Mouse (Mus musculus) cerebellum, postnatal 4 days (tissue): ENCODE measurements at regions not wholly inside any gene's neighbourhood (a gene's known extent, or its start where the extent isn't known, plus 50 kb on each side); places are given as distances from the start of the nearest gene placed in this dataset.

Experiments
- DNase-seq, 2 experiments: peaks; one replicate each; pipeline ENCODE4 v3.0.0; 2022; ENCODE audit warnings: low spot score in 2 of 2, mixed read lengths in 1 of 2

- DNase-seq, result no peak
Observed at GRCm38 (mm10) chr15:74461935-74462334, 174.2 kb downstream of the Mroh4 start.

- no peak for DNase-seq
Observed at GRCm38 (mm10) chr15:74459345-74459975, 176.7 kb downstream of the Mroh4 start.

DNA sequence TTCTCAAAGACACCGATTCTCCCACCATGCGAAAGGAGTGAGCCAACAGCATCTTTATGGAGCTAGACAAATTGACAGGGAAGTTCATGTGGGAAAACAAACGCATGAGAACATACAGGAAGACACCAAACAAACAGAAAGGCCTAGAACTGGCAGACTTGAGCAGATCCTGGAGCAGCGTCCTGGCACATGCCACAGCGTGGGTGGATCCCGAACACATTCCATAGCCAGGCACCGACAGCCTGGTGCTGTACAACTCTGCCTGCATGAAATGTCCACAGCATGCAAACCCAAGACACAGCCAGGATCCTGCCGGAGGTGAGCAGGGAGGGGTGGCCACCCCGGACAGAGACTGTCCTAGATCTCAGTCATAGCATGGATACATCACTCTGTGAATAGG, 177.2 kb downstream of the Mroh4 start:
- no peak for DNase-seq

DNA sequence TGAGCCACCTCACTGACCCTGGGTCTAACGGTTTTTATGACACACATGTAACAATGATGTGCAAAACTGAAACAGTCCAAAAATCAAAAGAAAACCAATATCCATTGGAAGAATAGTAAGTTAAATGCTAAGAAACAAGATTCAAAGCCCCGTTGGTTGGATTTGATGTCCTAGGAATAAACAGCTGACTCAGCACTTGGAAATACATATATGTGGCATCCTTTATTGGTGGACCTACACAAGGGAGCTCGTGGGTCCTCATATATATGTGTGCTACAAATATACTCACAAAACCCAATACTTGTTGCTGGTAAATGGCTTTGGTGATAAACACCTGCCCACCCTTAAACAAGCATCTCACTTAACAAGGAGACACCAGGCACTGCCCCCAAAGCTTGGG, 178.2 kb downstream of the Mroh4 start:
- no peak for DNase-seq

DNA sequence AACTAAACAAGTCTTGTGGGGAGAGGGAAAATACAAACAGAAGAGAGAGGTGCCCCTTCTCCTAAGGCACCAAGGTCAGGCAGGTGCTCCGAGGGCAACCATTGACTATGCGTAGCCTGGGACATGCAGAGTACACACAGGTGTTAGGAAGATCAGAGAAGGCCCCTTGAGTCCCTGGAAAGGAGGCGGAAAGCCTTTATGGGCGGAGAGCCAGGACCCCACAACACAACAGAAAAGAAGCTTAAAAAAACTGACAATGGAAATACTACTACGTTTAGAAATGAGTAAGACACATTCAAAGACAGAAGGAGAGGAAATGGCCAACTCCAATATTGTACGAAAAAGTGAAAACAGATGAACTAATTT, 179.5 kb downstream of the Mroh4 start:
- no peak for DNase-seq

DNA sequence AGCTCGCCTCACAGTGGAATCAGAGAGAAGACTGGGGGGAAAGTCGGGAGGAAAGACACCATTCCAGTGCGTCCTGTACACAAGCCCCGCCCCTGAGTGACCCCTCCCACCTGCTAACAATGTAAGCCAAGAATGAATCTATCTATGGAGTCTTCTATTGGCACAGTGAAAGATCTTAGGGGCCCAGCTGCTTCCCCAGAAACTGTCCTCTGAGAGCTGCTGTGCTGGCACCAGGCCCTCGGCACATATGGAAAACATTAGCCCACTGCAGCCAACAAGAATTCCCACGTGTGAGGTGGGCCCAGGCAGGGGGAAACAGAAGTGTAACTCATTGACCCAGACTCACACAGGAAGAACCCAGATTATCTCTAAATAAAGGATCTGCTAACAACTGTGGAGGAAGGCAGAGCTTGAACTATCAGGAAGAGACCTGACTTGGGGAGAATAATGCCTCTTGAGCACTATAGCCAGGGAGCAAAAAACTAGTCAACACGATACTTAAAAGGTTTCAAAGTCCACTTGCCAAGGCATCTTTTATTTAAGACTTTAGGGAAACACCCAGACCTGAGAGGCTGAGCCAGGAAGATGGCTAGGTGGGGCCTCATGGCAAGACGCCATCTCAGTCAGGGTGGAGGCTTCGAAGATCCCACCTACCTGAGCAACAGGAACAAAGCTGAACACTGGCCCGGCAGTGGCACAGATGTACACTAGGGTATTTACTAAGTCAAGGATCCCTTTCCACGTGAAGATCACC, 180.1 kb downstream of the Mroh4 start:
- DNase-seq, result peak in 1 of 2 experiments; percentile 40

DNA sequence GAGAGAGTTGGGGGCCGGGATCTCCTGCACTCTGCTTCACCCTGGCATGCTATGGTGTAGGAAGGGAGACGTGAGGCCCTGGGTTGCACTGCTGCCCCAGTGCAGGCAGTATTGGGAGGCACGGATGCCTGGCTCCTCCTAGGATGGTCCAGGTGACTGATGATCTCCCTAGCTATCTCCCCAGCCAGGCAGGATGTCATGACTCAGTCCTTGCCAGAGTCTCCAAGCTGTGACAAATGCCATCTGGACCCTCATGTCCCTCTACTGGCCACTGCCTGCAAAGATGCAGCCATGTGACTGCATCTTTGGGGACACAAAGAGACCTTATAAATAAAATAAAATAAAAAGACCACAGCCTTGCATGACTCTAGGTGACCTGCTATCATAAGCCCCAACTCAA, 181.6 kb downstream of the Mroh4 start:
- no peak for DNase-seq

- no peak for DNase-seq
Observed at GRCm38 (mm10) chr15:74453810-74454209, 182.3 kb downstream of the Mroh4 start.

GRCm38 (mm10) chr15:74452426-74452825, 183.7 kb downstream of the Mroh4 start:
- DNase-seq, result no peak

DNA sequence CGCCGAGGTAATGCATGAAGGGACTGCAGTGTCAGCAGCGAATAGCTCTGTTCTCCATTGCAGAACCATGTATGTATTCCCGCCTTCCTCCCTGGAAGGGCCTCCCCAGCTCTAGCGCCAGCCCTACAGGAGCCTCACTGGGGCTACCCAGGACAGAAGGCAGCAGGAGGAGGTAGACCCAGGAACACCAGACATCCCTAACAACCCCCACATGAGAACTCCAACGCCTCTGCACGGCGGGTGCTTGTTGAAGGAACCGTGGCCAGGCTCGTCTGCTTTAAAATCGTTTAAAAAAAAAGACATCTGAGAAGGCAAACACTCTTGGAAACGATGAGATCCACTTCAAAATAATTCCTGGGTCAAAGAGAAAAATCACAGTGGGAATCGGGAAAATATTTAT, 194.3 kb downstream of the Mroh4 start:
- DNase-seq, result no peak

GRCm38 (mm10) chr15:74426989-74427388, 209.2 kb downstream of the Mroh4 start:
- no peak for DNase-seq

- no peak for DNase-seq
Observed at GRCm38 (mm10) chr15:74423001-74423400, 213.2 kb downstream of the Mroh4 start.

- no peak for DNase-seq
Observed at GRCm38 (mm10) chr15:74420550-74420949, 215.6 kb downstream of the Mroh4 start.

DNA sequence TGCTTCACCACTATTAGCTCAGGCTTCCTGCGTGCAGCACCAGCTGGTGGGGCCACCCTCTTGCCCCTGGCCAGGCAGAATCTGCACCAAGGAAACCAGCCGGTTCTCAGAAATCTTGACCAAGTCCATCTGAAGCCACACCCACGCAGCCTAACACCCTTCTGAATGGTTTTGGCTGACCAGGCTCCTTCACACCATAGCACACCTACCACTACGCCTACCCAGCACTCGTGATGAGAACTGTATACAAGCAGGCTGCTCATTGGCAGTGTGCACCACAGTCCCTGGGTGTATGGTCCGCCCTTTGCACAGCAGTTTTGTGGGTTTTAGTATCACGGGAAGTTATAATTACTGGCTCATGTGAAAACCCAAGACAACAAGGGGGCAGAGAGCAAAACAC, 217.5 kb downstream of the Mroh4 start:
- no peak for DNase-seq

GRCm38 (mm10) chr15:74413217-74413616, 222.9 kb downstream of the Mroh4 start:
- DNase-seq, result no peak

DNA sequence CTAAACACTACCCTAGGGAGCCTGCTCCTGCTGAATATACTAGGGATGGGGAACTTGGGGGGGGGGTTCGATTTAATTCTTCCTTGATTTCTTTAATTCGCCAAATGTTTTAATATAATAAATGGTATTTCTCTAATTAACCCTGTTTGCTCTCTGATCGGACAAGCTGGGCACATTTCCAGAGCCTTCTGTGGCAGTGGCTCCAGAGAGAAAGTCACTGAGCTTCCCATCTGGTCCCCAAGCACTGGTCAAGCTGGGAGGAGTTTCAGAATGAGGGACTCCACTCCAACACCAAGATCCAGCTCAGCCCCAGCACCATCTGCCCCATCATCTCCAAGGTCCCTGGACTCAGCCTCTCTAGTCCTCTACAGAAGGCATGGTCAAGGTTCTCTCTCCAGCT, 223.9 kb downstream of the Mroh4 start:
- DNase-seq, result no peak

- no peak for DNase-seq
Observed at GRCm38 (mm10) chr15:74411097-74411496, 225.1 kb downstream of the Mroh4 start.

DNA sequence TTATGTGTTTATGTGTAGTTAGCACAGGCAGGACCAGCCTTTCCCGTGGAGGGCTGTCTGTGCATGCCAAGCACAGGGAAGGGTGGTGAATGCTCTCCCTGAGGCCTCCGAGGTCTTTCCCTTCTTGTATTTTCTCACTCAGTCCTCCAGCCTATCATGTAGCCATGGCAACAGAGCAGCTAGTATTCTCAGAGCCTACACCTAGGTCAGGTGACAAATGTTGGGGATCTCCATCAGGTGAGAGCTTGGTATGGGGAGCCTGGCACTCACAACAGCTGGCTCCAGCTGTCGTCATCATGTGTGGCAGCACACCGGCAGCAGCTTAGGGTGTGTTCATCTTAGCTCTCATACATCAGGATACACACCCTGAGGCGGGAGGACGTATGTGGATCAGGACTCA, 231.3 kb downstream of the Mroh4 start:
- DNase-seq, result no peak

DNA sequence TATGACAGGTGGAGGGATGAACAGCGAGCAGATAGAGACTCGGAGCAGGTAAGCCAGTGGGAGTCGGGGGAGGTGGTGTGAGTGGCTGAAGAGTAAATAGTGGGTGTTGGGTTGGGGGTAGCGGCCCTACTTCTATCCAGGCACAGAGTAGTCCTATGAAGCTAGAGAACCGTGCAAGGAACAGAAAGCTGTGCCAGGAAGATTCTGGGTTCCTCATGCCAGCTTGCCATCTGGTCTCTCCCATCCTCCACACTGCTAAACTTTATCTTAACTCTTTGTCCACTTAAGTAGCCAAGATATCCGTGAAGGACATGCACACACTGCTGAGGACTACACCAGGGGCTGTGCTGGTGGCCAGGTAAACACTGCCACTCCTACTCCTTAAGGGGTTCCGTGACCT, 234.9 kb downstream of the Mroh4 start:
- DNase-seq, result no peak

GRCm38 (mm10) chr15:74396029-74396428, 240.1 kb downstream of the Mroh4 start:
- no peak for DNase-seq

- no peak for DNase-seq
Observed at GRCm38 (mm10) chr15:74387533-74387932, 248.6 kb downstream of the Mroh4 start.

DNA sequence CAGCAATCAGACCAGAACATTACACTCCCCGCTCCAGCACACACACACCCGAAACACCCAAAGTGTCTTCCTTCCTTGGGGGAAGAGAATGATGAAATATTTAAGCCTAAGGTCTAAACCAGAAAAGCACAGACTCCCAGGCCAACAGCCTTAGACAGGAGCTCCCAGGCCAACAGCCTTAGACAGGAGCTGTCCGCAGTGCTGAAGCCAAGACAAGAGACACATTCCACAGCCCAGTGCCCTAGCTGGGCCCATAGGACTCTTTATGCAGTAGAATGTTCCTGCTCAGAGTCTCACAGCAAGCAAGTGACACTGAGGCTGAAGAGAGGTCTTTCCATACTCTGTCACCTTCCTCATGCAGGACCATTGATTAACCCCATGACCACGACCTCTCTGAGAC, 253.6 kb downstream of the Mroh4 start:
- DNase-seq, result no peak

DNA sequence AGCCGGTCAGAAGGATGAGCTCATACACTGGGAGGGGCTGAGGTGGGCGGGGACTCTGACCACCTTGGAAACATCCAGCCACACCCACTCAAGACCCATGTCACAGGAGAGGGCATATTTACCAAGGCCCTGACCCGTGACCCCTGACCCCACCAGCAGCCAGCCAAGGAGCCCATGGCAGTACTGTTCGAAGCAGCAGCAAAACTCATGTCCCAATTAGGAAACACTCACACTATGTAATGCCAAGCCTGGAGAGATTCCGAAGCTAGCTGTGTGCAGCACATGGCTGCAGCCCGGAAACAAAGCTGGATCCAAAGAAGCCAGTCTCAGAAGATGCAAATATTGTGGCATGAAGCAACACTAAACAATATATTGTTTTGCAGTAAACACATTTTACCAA, 256.8 kb downstream of the Mroh4 start:
- DNase-seq, result no peak

- DNase-seq, result no peak
Observed at GRCm38 (mm10) chr15:74369461-74369860, 266.7 kb downstream of the Mroh4 start.
